Mouse (Mus musculus): ENCODE measurements at regions not wholly inside any gene's neighbourhood (a gene's known extent, or its start where the extent isn't known, plus 50 kb on each side); places are given as distances from the start of the nearest gene placed in this dataset.
"Not testable (repeated sequence)": the region's sequence is repeated elsewhere in the genome, so short reads cannot be mapped to it uniquely, and the experiment has no call there.

DNA sequence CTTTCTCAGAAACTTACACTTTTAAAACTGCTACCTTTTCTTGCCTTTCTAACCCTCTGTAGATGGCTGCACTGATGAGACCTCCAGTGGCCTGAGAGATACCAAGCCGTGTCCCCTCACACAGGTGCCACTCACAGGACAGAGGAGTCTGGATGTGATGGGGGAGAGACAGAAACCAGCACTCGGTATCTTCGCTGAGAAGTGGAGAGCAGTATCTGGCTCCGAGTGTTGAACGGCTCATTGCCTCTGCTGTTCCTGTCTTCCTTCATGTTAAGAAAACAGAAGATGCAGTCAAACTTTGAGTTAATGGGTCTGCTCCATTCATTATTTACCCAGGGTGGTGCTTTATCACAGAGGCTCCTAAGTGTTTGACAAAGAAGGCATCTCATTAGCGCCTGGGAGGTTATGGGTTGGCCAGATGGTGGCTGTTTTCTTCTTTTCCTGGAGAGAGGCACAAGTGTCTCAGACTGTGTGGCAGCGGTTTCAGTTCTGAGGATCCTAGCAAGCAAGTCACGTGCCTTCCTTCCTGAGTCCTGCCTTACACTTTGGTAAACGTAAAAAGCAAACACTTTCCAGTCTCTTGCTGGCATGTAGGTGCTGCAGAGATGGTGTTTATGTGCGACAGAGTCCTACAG lies 248.6 kb downstream of the Sec16b start:
- in situ Hi-C loops (cut with MboI, MseI), result no loop called here

DNA sequence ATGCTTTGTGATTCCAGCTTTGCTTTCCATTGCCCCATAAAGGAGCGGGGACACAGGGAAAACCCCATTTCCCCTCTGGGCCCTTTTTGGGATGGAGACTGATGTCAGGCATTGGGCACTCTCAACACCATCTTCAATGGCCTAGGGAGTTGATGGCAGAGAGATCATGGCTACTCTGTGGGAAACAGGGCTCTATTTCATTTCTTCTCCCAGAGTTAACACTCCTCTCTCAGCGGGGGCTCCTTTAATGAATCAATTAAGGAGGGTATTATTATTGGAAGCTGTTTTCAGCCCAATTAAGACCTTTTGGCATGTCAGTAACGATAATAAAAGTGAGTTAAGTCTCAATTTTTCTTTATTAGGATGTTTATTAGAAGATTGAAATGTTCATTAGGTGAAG lies 250.4 kb downstream of the Sec16b start:
- in situ Hi-C loops (cut with MboI, MseI), result no loop called here

DNA sequence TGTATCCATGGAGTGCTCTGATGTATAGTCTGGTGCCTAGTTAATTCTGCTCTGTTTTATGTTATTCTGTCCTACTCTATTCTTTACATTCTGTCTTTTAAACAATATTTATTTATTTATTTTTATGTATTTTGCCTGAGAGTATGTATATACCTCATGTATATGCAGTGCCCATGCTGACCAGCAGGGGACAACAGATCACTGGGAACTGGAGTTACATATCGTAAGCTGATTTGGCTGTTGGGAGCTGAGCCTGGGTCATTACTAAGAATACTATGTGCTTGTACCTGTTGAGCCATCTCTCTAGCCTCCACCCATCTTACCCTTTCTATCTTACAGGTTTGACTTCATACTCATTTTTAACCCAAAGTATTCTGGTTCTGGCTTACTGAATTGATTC lies 251.8 kb downstream of the Sec16b start:
- in situ Hi-C loops (cut with MboI, MseI), result no loop called here

DNA sequence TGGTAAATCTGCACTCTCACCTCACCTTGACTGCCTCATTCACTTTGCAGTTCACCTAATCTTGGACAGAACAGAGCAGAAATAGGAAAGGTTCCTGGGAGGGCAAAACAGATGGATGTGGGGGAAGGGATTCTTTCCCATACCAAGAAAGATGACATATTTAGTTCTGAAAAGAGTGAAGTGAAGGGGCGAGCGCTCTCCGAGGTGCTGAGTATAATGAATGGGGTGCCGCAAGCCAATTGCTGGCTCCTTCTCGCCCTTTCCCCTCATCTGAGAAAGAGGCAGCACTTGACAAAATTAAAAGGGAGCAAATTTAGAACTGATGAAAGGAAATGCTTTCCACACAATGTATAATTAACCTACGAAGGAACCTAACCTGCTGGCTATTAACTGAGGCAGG lies 261.7 kb downstream of the Sec16b start:
- in situ Hi-C loops (cut with MboI, MseI), result no loop called here

DNA sequence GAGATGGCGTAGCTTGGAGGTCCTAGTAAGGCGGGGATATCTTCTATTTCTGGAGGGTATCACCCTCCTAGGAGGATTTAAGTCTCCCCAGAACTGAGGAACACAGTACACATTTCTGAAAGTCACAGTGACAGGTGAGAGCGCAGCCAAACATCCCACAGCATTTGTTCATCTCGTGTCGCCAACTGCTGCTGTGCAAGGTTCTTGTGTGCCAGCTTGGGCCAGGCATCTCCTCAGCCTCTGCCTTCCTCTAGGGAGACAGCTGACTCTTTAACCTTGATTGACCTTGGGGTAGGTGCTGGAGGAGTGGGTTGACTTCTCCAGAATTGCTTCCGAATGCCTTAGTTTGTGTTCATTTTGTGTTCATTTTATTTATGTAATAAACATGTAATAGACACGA lies 291.2 kb downstream of the Sec16b start:
- in situ Hi-C loops (cut with MboI, MseI), result no loop called here

DNA sequence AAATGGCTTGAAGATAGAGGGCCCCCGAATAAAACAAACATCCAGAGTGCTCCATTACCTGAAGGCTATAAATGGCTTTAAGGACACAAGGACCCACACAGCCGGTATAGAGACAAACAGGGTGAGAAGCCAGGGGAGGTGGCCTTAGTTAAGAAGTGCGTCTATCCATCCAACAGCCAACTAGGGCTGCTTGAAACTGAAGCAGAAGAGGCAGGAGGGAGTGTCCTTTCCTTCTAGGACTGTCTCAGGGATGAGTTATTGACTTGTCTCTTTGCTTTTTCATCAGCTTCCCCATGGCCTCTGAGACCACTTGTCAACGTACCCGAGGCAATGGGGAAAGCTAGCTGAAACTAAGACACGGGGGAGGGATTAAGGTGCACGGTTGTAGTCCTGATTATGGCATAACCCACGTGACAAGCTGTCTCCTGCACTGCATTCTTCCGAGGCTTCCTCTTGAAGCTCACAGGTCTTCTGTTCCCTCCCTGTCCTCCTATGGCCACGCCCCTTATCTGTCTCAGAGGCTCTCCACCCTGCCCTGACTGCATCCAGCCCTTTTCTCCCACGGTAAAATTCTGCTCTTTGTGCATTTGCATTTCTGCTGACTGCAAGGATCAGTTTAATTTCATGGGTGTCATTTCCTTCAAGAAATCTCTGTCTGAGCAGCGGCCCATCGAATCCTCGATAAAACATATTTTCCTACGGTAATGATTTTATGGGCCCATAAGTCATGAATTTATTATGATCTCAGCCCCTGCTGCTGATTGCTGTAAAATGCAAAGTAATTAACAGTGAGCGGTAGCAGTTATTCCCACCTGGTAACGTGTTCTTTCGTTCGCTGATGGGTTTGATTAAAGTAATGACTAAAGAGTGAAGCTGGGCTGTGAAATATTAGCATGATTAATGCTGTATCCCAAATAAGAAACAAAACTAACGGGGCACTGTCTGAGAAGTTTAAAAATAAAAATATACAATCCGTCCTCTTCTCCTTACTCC lies 292.3 kb downstream of the Sec16b start:
- in situ Hi-C loops (cut with MboI, MseI), result no loop called here

DNA sequence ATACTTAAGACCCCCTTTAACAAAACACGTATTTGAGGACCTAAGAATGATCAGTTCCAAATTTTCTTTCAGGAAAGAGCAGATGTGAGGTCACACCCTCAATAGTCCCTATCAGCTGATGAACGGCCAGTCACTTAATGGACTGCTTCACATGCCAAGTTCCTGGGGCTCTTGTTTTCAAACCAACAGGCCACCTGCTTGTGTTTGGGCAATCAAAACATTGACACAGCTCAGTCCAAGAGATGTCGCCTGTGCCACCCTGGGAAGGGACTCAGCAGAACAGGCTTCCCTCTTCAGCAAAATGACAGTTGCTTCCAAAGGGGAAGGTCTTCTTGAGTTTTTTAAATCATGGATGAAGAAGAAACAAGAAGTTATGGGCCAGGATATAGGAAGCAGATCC lies 294.6 kb downstream of the Sec16b start:
- in situ Hi-C loops (cut with MboI, MseI), result no loop called here

DNA sequence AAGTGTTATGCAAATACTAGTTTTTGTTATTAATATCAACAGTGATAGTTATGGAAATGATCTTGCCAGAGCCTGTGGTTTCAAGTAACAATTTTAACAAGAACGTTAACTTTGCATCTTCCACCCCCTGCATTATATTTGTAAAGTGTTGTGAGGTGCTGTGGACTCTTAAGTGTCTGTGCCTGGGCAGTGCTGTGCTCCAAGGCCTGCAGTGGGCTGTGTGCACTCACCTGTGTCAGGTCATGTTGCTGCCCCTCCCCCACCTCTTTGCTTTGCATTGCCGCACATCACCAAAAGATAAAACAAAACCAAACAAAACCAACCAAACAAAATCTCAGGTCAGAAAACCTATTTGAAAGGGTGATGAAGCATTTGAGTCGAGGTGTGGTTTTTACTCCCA lies 297.7 kb downstream of the Sec16b start:
- in situ Hi-C loops (cut with MboI, MseI), result no loop called here

DNA sequence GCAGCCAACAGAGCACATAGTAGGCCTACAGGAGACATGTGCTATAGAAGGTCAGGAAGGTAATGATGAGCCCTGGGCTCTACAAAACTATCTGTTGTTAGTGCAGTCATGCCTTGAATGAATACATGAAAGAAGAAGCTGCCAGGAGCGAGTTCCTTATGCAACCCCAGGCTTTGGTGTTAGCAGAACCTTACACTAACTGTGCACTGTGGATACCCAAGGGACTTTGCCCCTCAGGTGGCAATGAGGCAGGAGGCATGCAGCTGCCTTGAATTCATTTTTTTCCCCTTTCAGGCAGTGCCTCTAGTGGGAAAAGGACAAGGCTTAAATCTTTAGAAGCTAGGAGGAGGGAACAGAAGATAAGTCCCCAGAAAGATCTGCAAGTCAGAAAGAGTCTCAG lies 299.8 kb downstream of the Sec16b start:
- in situ Hi-C loops (cut with MboI, MseI), result no loop called here

DNA sequence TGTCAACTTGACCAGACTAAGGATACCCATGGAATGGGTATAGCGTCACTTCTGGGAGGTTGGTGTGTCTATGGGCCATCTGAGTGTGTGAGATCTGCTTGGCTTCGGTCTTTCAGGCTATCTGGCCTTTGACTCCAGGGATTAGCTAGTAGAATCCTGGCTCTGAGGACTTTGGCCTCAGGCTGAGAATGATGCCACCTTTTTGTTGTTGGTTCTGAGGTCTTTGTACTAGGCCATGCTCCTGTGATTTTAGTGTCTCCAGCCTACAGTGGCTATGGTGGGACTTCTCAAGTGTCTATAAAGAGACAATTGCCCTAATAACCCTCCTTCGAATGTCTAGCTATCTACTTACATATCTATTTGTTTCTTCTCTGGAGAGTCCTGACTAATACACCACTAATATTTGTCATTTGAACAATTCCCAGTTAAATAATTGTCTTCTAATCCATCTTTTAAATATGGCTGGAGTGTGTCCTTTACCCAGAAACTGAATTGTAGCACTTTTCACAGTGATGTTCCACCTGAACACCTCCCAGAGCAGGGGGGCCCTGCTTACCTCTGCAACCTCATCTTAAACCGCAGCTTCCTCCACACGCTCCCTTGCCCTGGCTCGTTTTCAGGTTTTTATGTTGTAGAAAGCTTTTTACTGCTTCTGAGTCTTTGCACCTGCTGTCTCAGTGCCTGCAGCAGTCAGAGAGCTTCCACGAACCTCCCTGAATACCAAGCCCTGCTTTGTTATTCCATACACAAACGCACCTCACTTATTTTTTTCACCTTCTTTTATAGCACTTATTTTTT lies 303.3 kb downstream of the Sec16b start:
- in situ Hi-C loops (cut with MboI, MseI), result no loop called here

DNA sequence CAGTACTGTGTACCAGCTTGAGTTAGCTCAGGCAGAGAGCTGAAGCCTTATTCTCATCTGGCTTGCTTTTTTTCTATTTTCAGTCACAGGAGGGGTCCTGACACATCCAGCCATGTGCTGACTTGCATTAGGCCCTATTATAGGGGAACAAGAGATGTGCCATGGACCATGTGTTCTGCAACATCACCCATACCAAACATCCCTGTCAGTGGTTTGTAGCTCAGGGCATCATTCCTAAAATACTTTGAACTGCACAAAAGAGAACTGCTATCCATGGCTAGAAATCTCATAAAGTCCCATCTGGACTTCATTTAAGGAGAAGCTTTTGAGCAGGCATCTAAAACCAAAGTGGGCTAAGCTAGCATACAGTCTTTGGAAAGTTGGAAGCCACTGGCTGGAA lies 304.1 kb downstream of the Sec16b start:
- in situ Hi-C loops (cut with MboI, MseI), result no loop called here

DNA sequence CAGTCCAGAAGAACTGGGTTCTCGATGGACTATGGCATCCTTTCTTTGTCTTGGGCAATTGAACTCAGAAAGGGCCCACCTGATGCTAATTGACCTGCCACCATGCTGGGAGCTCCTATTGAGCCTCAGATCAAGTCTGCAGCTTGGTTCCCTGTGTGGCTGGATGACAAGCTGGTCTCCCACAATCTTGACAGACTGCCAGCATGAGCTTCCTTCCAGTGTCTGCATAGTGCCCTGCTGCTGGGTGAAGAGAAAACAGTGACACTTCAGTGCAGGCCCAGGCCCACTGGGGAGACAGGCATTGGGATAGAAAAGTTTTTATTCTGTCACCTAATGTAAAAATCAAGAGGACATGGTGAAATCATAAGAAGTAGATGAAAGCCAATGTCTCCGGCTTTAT lies 321.4 kb downstream of the Sec16b start:
- in situ Hi-C loops (cut with MboI, MseI), result no loop called here

DNA sequence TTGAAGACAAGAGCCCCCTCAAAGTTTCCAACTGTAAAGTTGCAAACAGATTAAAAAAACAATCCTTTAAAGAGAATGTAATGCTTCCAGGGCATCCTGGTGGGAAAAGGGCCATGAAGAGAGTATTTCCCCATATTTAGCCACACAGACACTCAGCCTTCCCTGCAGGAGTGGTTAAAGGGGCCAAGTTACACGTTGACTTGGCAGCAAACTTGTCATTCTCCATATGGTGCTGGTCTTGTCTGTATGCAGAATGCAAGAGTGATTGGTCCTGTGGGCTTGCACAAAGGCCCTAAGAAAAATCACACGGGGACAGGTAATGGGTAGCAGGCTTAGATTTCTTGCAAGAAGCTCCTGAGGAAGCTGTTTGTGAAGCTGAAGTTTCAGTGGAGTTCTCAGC lies 325.0 kb downstream of the Sec16b start:
- in situ Hi-C loops (cut with MboI, MseI), result no loop called here

DNA sequence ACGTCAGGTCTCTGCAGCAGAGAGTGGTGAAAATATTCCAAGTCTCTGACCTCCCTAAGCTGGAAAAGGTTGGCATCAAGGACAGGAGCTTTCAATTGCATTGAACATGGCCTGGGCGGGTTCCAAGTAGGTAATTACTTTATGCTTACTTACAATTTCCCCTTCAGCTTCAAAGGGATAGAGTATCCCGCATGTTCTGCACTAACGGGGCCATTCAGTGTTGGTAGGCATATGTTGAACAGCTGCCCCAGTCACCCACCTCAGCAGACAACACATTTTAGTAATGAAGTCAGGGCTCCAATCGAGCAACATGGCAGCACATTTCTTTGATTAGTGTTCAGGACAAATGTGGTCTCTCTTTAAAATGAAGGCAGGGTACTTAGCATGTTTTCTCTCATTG lies 366.2 kb downstream of the Sec16b start:
- in situ Hi-C loops (cut with MboI, MseI), result no loop called here

DNA sequence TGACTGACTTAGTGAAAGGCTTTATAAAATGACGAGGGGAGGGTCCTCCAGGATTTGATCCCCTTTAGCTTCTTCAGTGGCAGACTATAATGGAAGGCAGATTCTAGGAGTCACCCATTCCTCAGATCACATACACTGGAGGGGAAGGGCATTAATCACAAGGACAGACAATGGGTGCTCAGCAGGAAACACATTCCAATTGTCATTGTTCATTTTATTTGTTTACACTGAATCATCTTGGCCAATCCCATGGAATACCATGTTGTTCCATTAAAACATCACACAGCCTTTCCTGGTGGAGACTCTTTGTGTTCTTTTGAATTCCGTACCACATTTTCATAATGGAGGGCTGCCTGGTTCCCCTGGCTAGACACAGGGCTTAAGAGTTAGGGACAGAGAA lies 368.5 kb downstream of the Sec16b start:
- in situ Hi-C loops (cut with MboI, MseI), result no loop called here

DNA sequence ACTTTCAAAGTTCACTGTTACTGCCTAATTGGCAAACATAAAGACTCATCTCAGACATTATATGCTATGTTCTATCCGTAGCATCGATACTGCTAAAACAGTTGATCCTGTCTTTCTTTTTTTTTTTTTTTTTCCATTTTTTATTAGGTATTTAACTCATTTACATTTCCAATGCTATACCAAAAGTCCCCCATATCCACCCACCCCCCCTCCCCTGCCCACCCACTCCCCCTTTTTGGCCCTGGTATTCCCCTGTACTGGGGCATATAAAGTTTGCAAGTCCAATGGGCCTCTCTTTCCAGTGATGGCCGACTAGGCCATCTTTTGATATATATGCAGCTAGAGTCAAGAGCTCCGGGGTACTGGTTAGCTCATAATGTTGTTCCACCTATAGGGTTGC lies 370.6 kb downstream of the Sec16b start:
- in situ Hi-C loops (cut with MboI, MseI), result not testable (repeated sequence)

DNA sequence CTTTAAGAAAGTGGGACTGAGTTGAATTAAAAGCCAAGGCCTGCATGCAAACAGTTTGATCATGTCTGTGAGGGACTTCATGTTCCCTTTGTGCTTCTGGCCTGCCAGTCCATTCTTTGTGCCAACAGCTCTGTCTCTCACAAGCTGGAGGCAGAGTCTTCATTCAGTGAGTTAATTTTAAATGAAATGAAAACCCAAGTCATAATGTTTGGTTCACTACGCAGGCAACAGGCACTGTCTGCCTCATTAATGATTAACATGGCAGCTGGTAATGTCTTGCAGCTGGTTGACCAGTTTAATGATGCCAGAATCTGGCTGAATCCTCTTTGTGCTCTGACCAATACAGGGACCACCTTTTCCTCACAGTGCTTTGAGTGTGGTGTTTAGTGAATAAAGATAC lies 380.6 kb downstream of the Sec16b start:
- in situ Hi-C loops (cut with MboI, MseI), result no loop called here

DNA sequence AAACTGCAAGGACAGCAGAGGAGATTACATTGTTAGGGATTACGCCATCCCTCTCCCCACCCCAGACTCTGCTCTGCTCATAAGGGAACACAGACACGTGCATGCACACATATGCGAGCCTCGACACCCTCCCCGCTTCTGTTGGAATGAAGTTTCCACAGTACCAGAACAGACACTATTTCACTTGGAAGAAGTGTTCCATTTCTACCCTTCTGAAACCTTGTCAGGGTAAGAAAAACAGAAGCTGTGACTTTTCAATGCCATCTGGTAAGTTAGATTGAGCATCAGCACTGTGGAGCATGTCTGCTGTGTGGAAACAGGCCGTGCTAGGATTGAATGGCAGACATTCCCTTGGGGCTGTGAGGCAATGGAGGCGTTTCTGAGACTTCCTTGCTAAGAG lies 382.0 kb downstream of the Sec16b start:
- in situ Hi-C loops (cut with MboI, MseI), result no loop called here

DNA sequence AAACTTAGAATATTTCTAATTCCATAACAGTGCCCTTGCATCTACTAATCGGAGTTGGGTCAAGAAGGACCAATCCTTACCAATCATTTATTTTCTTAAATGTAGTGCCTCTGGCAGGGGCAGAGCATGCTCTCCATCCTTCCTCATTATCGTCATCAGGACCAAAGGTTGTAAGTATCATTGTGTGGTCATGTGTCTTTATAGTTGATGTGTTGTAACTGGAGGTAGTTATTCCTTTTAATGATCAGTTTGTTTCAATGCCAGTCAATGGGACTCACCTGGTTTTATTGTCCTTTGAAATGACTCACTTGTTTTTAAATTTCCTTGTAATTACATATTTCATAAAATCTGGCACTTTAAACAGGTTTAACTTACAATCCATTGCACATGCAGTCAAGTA lies 399.6 kb downstream of the Sec16b start:
- in situ Hi-C loops (cut with MboI, MseI), result no loop called here

DNA sequence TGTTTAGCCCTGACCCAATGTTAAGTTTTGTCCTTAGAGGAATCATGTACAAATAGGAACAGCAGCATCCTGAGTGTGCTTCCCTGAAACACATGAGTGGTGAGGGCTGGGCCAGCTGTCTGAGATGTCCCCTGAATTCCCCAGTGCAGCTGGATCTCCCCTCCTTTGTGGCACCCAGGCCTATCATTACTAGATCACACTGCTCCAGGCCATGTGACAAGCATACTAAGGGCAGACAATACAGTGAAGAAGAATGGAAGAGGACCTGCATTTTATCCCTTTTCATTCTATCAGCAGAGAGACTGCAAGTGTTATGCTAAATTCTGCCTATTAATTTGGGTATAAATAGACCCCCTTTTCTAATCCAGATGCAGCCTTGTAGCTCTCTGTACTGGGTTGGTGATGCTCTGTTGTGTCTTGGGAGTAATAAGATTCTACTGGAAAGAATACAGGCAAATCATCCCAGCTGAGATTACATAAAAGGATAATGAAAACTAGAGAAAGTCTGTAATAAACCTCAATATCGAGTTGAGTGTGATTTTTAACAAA lies 418.3 kb downstream of the Brinp2 start:
- in situ Hi-C loops (cut with MboI, MseI), result no loop called here

DNA sequence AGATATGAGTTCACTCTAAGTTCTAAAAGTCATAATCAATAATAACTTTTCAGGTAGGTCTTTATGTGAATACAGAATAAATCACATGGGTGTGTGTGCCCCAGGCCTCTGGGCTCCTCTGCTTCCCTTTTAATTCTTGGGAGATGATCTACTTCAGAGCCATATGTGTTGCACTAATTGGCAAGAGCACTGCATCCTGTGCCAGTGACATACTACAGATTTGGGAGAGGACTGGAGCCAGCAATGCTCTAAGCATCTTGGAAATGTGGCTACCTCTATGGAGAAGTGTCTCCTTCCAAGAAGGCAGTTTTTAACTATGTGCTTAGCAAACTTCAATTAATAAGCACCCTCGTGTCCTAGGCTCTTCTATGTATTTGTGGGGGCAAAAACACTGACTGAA lies 416.6 kb downstream of the Brinp2 start:
- in situ Hi-C loops (cut with MboI, MseI), result no loop called here

DNA sequence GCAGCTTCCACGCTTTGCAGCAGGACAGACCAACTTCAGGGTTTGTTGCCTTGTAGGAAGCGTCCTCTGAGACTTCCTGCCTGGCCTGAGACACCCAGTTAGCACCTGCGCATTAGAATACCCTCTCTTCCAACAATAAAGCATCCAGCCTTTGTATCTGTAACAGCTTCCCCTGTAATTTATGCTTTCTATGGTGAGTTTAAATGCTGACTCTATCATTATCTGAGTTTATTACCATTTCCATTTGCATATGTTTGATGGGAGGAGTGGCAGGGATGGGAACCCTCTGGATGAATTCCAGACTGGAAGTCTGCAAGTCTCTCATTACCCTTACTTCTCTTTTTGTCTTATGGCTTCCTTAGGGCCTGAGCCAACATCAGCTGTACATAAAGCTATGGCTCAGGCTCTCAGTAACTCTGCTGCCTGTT lies 415.8 kb downstream of the Brinp2 start:
- in situ Hi-C loops (cut with MboI, MseI), result no loop called here
